Mouse (Mus musculus) liver, embryonic 16.5 days (tissue): ENCODE measurements around the gene Slc26a1. TPM values are rescaled to one million over a fixed set of nuclear protein-coding genes. Genes with fewer than 3 reads are reported as not detected.

Experiments
- ATAC-seq: fragments of 200-750 bp; cut with Nextera tagmentation; 2 replicates; pipeline ENCODE4 v1.8.0; 2017; ENCODE audit warnings: low read depth, mild to moderate bottlenecking, moderate number of reproducible peaks, moderate library complexity
- H3K27ac ChIP-seq: fragments of 300-500 bp; sonication (generic); 2 replicates; pipeline ENCODE4 v1.5.1; 2014; ENCODE audit warnings: mild to moderate bottlenecking, low read length
- H3K27me3 ChIP-seq: fragments of 300-500 bp; sonication (generic); 2 replicates; pipeline ENCODE4 v1.6.1; 2014; ENCODE audit warnings: low read depth, low read length, mixed read lengths; ENCODE audit not compliant: control insufficient read depth, insufficient read depth
- H3K36me3 ChIP-seq: fragments of 300-500 bp; sonication (generic); 2 replicates; pipeline ENCODE4 v1.6.1; 2014; ENCODE audit warnings: mild to moderate bottlenecking; ENCODE audit not compliant: control insufficient read depth, insufficient read depth
- H3K4me1 ChIP-seq: fragments of 300-500 bp; sonication (generic); 2 replicates; pipeline ENCODE4 v1.6.1; 2014; ENCODE audit warnings: low read depth, low read length, mixed read lengths; ENCODE audit not compliant: control insufficient read depth
- H3K4me2 ChIP-seq: fragments of 300-500 bp; sonication (generic); 2 replicates; pipeline ENCODE4 v1.6.1; 2014; ENCODE audit warnings: low read depth, low read length, mixed read lengths
- H3K4me3 ChIP-seq: fragments of 300-500 bp; sonication (generic); 2 replicates; pipeline ENCODE4 v1.5.1; 2014; ENCODE audit warnings: low read depth, mild to moderate bottlenecking, low read length
- H3K9ac ChIP-seq: fragments of 300-500 bp; sonication (generic); 2 replicates; pipeline ENCODE4 v1.6.1; 2014; ENCODE audit warnings: low read depth, low read length
- H3K9me3 ChIP-seq: fragments of 300-500 bp; sonication (generic); replicated peaks from 2 replicates; pipeline ENCODE4 v1.6.1; 2016; ENCODE audit warnings: low read length; ENCODE audit not compliant: control insufficient read depth
- WGBS: fragments of 180-500 bp; shearing (Covaris S2); extraction: QIAGEN DNeasy Blood & Tissue Kit; methylation state at CpG from one replicate; pipeline ENCODE4 v1.1.7; 2014; ENCODE audit not compliant: insufficient replicate concordance; 5-methylcytosine and 5-hydroxymethylcytosine counted together
- polyA plus RNA-seq: library from polyadenylated mRNA; unstranded; fragments of >200 nt; fragmentation: Nextera tagmentation; extraction: Ambion mirVana; gene quantifications from 2 replicates; pipeline ENCODE4 v1.2.1, GENCODE M21; 2015

Gene Slc26a1
- polyA plus RNA-seq, 1 experiment from 2014 or later = 23.7 TPM

GRCm38 (mm10) chr5:108626050-108626660 is 49.2 kb downstream of the Slc26a1 start:
- no peak overlapping the region for H3K27ac ChIP-seq
- H3K36me3 ChIP-seq = peaks cover 22% of the 10 kb centered on the region
- no peak for ATAC-seq
- H3K4me1 ChIP-seq = peaks cover 34% of the 10 kb centered on the region
- no peak overlapping the region for H3K9ac ChIP-seq
- H3K9me3 ChIP-seq = no peaks in the 10 kb centered on the region
- peak overlapping the region; percentile 14; the same call in 1 of the 2 replicates for H3K4me2 ChIP-seq
- H3K4me3 ChIP-seq = no peak overlapping the region
- 45% methylated on average over 4 of the region's 4 CpGs for WGBS
- no peaks in the 10 kb centered on the region for H3K27me3 ChIP-seq

- Histone ChIP-seq H3K4me1 (peaks cover 7% of the 10 kb centered on the region), H3K9me3 (no peaks in the 10 kb centered on the region), H3K36me3 (peaks cover 30% of the 10 kb centered on the region), H3K27ac (no peak overlapping the region), H3K4me3 (no peak overlapping the region), H3K4me2 (no peak overlapping the region), H3K27me3 (no peaks in the 10 kb centered on the region), H3K9ac (no peak overlapping the region)
- ATAC-seq = no peak
- WGBS = 61% methylated on average over 2 of the region's 2 CpGs
Measured at GRCm38 (mm10) chr5:108621870-108622269, 53.5 kb downstream of the Slc26a1 start.

Other genes with a start within 250 kb of the Slc26a1 start
- 197 and 235 TPM in 2 replicates for gene Atp5k, start 241.1 kb downstream of the Slc26a1 start, polyA plus RNA-seq
- 0.21 and 0.35 TPM in 2 replicates for gene Mfsd7a, start 226.7 kb downstream of the Slc26a1 start, polyA plus RNA-seq
- 5.9 and 6.1 TPM in 2 replicates for gene Pcgf3, start 214.3 kb downstream of the Slc26a1 start, polyA plus RNA-seq
- gene Cplx1, start 125.5 kb downstream of the Slc26a1 start, polyA plus RNA-seq = 0.04 TPM in 1 of 2 replicates, not detected in the other
- 27.2 and 27.5 TPM in 2 replicates for gene Gak, start 45.8 kb downstream of the Slc26a1 start, polyA plus RNA-seq
- gene Tmem175, start 45.8 kb downstream of the Slc26a1 start, polyA plus RNA-seq = 10.0 and 10.8 TPM in 2 replicates
- gene Idua, start 15.2 kb downstream of the Slc26a1 start, polyA plus RNA-seq = 5.0 and 5.8 TPM in 2 replicates
- 3.1 and 3.4 TPM in 2 replicates for gene Dgkq, start 5.9 kb downstream of the Slc26a1 start, polyA plus RNA-seq
- gene Fgfrl1, start 16.8 kb upstream of the Slc26a1 start, polyA plus RNA-seq = 2.3 and 2.9 TPM in 2 replicates
- gene Rnf212, start 99.4 kb upstream of the Slc26a1 start, polyA plus RNA-seq = 2.3 and 2.4 TPM in 2 replicates
- 0.12 TPM in 1 of 2 replicates, not detected in the other for gene Tmed11, start 119.8 kb upstream of the Slc26a1 start, polyA plus RNA-seq
- gene Vmn2r8, start 133.3 kb upstream of the Slc26a1 start, polyA plus RNA-seq = not detected in 2 replicates
- not detected in 2 replicates for gene Vmn2r9, start 177.0 kb upstream of the Slc26a1 start, polyA plus RNA-seq